Mouse (Mus musculus): Measurements from ENCODE around the gene Mef2c.

The Mef2c gene

DNA sequence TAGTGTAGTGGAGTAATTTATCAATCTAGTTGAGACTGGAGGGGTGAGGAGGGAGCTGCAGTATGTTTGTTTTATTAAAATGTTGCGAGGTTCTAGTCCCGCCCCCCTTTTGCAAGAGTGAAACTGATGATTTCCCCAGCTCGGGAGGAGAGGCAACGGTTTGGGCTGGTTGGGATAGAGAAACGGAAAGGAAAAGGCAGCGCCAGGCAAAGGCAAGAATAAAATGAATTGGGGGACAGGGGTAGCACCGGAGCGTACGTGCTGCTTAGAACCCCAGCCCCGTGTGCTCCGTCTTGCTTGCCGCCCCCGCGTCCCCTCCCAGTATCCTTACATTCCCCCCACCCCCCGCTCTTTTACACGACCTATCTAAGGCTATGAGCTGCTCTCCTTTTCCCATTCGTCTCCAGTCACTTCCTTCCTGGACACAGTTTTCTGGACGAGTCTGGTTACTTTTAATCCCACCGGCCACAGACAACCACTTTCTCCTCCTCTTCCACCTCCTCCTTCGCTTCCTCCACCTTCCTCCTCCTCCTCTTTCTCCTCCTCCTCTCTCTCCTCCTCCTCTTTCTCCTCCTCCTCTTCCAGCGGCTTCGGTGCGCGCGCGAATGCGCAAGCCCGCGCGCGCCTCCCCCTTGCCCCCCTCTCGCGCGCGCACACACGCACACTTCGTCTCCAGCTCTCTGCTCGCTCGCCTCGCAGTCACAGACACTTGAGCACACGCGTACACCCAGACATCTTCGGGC lies 20.5 kb downstream of the Mef2c start:
- DNase-seq (ENCODE audit: extremely low spot score, low spot score), result peak; percentile 74

- no peak for DNase-seq (ENCODE audit: extremely low spot score, low spot score)
Measured at GRCm38 (mm10) chr13:83524902-83525715, 21.3 kb downstream of the Mef2c start.

DNA sequence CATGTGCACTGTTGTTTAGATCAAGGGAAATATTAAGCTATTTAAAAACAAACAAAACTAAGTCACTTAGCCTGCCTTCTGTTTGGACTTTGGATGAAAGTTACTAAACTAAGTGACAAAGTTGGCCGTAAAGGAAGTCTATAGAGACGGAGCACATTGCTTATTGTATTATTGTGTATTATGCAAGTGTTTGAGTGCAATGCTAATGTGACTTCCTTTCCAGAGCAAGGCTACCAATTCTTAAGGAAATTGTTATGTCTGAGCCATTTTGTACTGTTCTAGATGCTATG lies 21.8 kb downstream of the Mef2c start:
- DNase-seq (ENCODE audit: extremely low spot score, low spot score), result no peak

- no peak for DNase-seq (ENCODE audit: extremely low spot score, low spot score)
Measured at GRCm38 (mm10) chr13:83526066-83526465, 22.2 kb downstream of the Mef2c start.

- no peak for DNase-seq (ENCODE audit: extremely low spot score, low spot score)
Measured at GRCm38 (mm10) chr13:83527921-83528320, 24.1 kb downstream of the Mef2c start.

- no peak for DNase-seq (ENCODE audit: extremely low spot score, low spot score)
Measured at GRCm38 (mm10) chr13:83529729-83530314, 26.0 kb downstream of the Mef2c start.

DNA sequence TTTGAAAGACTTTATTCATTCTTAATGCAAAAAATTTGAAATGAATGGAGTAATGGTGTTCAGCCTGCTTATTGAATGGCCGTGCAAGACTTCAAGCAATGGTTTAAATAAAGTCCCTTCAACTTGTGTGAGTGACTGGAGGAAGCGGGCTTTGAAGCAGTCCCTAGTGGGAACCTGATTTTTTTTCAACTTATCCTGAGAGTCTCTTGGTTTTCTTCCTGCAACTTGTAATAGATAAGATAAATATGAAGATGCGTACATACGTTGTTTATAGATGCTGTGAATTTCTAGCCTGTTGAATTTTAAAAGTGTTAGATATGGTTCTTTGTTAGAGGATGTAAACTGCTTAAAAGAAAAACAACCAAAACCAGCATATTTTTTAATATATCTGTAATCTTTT lies 27.1 kb downstream of the Mef2c start:
- no peak for DNase-seq (ENCODE audit: extremely low spot score, low spot score)

DNA sequence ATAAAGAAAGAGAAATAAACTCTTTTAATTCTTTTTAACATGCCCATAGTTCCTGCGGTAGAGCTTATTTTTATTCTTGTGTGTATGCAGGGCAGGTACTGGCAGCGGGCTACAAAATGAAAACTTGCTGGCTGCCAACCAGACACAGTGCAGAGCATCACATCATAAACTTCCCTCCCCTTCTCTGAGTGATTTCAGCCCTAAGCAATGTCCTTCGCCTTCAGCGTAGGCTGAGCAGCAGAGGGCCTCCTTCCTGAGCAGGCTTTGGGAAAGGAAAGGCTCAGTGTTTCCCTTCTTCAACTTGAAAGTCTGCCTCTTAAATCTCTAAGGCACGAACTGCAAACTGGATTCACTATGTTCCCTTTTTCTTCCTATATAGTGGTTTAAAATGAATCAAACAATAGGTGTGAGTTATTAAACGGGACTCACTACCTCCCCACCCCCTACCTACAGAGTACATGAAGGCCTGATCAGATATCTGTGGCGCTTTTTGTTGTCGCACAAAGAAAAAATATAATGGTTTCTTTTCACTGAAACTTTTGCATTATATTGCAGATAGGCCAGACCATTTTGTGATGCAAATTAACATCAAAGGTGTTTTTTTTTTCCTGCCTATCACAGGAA lies 28.2 kb downstream of the Mef2c start:
- no peak for DNase-seq (ENCODE audit: extremely low spot score, low spot score)

DNA sequence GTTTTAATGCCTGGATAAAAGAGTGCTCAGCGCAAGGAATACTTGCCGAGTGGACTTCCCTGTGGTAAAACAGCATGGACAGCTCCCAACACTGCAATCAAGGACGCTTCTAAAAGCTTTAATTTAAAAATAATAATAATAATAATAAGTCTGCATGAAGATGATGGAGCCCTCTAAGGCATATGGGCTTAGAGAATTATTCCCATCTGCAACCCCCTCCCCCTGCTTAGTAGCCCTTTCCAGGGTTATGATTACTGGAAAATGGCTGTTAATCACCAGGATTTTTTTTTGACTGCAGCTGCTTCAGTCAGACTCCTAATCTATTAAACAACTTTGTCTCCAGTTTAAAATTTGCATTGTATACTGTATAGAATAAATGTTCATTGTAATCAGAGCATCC lies 32.5 kb downstream of the Mef2c start:
- DNase-seq (ENCODE audit: extremely low spot score, low spot score), result no peak

GRCm38 (mm10) chr13:83537163-83537562 lies 33.3 kb downstream of the Mef2c start:
- DNase-seq (ENCODE audit: extremely low spot score, low spot score), result no peak

DNA sequence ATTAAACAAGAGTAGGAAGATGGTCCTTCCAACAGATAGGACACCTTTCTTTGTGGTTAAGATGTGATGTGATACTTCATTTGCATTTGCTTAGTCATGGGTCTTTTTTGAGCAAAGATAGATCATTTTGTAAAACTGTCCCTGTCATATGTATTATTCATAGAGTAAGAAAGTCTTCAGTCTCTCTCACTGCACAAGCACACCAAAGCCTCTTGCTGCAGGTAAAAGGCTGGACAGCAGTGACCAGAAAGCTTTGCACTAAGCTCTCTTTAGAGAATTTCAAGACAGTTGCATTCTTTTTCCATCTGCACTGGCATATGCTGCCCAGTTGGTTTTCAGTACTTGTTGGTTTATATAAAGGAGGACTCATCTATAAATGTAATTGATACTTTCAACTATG lies 36.1 kb downstream of the Mef2c start:
- no peak for DNase-seq (ENCODE audit: extremely low spot score, low spot score)

- DNase-seq (ENCODE audit: extremely low spot score, low spot score), result no peak
Measured at GRCm38 (mm10) chr13:83542666-83543065, 38.8 kb downstream of the Mef2c start.

GRCm38 (mm10) chr13:83544707-83545106 lies 40.9 kb downstream of the Mef2c start:
- DNase-seq (ENCODE audit: extremely low spot score, low spot score), result no peak

- DNase-seq (ENCODE audit: extremely low spot score, low spot score), result no peak
Measured at GRCm38 (mm10) chr13:83546876-83547275, 43.0 kb downstream of the Mef2c start.

DNA sequence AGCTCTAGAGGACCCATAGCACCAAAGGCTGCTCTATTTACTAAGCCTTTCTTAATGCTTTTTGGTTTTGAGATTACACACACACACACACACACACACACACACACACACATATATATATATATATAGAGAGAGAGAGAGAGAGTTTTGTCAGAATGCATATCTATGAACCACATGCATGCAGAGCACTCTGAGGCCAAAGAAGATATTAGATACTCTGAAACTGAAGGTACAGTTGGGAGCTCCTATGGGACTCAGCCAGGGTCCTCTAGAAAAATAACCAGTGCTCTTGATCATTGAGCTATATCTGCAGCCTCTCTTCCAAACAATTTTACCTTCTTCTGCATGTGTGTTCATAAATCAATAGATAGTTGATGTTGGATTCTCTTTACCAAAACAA lies 47.4 kb downstream of the Mef2c start:
- DNase-seq (ENCODE audit: extremely low spot score, low spot score), result no peak

- no peak for DNase-seq (ENCODE audit: extremely low spot score, low spot score)
Measured at GRCm38 (mm10) chr13:83552051-83552450, 48.2 kb downstream of the Mef2c start.

DNA sequence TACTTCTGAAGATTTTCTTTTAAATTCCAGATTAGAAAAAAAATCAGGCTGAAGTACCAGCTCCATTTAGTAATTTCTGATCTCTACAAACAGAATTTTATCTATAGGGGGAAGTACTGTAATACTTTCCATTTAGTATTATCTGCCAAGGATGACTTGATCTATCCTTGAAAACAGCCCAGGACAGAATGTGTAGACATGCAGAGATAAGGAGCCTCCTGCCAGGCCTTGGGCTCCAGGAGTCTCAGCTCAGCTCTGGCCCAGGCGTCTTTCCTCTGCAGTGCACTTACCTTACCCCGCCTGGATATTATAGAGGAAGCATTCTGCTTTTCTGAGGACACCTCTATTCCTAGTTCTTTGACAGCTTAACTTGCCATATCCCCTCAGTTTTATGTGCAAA lies 59.4 kb downstream of the Mef2c start:
- DNase-seq (ENCODE audit: extremely low spot score, low spot score), result no peak

DNA sequence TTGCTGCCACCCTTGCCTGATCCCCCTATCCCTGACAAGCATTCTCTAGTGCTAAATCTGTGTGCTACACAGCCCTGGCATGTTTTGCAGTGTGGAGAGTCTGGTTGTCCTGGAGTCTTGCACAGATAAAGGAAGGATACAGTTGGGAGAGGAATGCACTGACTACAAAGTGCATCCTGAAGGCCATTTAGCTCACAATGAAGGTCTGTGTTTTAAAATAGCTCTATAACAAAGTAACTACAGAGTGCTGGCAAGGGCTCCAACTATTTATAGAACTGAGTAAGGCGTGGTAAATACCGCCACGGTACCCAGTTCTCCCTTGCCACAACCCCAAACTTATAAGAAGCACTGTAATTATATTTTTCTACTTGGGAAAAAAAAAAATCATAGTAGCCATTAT lies 61.9 kb downstream of the Mef2c start:
- no peak for DNase-seq (ENCODE audit: extremely low spot score, low spot score)

DNA sequence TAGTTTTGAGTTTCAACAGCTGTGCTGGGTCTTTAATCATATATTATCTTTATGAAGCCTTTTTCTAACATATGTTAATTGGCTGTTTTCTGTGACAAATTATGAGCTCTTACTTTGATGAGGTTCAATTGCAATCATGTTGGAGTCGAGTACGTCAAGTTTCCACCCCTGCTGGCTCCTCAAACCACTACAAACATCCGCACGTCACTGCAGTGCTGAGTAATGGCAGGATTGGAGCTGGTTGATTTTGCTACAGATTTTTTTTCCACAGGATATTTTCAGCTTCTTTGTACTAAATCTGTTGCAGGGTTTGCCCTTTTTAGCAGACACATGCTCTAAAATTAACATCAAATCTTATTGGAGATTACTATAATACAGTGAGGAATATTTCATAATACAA lies 62.3 kb downstream of the Mef2c start:
- DNase-seq (ENCODE audit: extremely low spot score, low spot score), result no peak

DNA sequence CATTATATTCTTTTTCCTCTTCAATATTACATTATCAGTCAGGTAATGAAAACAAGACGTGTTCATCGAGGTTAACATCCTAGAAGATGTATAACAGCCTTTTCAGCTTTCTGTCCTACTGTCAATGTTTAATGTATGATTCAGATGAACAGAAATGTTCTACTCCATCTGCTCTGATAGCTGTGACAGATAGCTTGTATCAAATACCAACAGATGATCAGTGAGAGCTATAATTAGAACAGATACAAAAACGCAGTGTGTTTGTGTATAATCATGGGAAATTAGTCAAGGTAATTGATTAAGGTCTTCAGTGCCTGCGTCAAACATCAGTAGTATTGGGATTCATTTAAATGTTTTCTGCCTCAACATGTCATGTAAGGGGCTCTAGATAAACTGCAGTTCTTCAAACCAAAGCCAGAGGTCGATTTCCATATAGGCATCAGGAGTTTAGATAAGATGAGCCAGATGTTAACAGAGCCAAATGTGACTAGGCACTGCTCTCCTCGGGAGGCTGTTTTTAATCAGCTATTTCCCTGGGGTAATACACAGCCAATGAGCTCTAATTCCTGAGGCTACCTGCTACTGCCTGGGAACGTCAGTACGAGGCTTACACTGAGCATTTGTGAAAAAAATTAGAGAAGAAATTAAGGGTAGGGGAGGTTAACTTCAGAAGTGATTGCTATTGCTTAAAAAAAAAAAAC lies 63.1 kb downstream of the Mef2c start:
- DNase-seq (ENCODE audit: extremely low spot score, low spot score), result no peak

DNA sequence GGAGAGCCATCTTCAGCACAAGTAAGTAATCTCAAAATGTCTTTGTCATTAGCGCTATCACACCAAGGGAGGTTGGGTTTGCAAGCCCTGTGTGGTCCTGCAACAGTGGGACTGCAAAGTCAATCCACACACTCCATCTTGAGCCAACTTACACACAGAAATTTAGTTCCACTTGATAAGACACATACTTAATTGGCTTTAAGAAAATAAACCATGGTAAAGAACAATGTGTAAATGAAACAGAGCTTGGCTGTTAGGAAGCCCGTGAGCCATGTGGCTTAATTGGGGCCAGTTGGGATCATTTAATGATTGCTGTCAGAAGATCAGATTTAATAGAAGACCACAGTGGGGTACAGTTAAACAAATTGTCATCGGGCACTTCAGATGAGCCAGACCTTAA lies 63.8 kb downstream of the Mef2c start:
- no peak for DNase-seq (ENCODE audit: extremely low spot score, low spot score)

Measured in neural tube, embryonic 10.5 days (tissue).